Mouse (Mus musculus): ENCODE data around the gene Fars2. TPM values are rescaled to one million over a fixed set of nuclear protein-coding genes. Genes with fewer than 3 reads are reported as not detected.

The Fars2 gene
- polyA plus RNA-seq, 1 experiment from 2014 or later, result 24.6 TPM

GRCm38 (mm10) chr13:36612785-36613750, 495.9 kb downstream of the Fars2 start:
- Histone ChIP-seq H3K9me3 (replicated peaks) (no peaks in the 10 kb centered on the region), H3K27me3 (replicated peaks) (no peaks in the 10 kb centered on the region), H3K4me1 (peaks cover 15% of the 10 kb centered on the region), H3K4me2 (peak overlapping the region; percentile 46), H3K36me3 (no peaks in the 10 kb centered on the region), H3K9ac (replicated peaks) (no peak overlapping the region), H3K4me3 (replicated peaks) (peak overlapping the region; percentile 20), H3K27ac (replicated peaks) (peak overlapping the region; percentile 76)
- WGBS, result 43% methylated on average over 23 of the region's 23 CpGs
- peak; percentile 90 for ATAC-seq (ENCODE audit: low FRiP score)

GRCm38 (mm10) chr13:36620498-36621332, 503.5 kb downstream of the Fars2 start:
- no peak overlapping the region for H3K27ac ChIP-seq (replicated peaks)
- H3K4me2 ChIP-seq, result no peak overlapping the region
- H3K4me3 ChIP-seq (replicated peaks), result no peak overlapping the region
- no peaks in the 10 kb centered on the region for H3K27me3 ChIP-seq (replicated peaks)
- no peak for ATAC-seq (ENCODE audit: low FRiP score)
- H3K9ac ChIP-seq (replicated peaks), result no peak overlapping the region
- 91% methylated on average over 10 of the region's 10 CpGs for WGBS
- no peaks in the 10 kb centered on the region for H3K36me3 ChIP-seq
- no peaks in the 10 kb centered on the region for H3K9me3 ChIP-seq (replicated peaks)
- H3K4me1 ChIP-seq, result no peaks in the 10 kb centered on the region

- no peaks in the 10 kb centered on the region for H3K4me1 ChIP-seq
- no peak for ATAC-seq (ENCODE audit: low FRiP score)
- no peaks in the 10 kb centered on the region for H3K9me3 ChIP-seq (replicated peaks)
- H3K4me2 ChIP-seq, result no peak overlapping the region
- H3K4me3 ChIP-seq (replicated peaks), result no peak overlapping the region
- no peaks in the 10 kb centered on the region for H3K36me3 ChIP-seq
- 88% methylated on average over 1 of the region's 1 CpGs for WGBS
- H3K27me3 ChIP-seq (replicated peaks), result no peaks in the 10 kb centered on the region
- no peak overlapping the region for H3K9ac ChIP-seq (replicated peaks)
- H3K27ac ChIP-seq (replicated peaks), result no peak overlapping the region
These were observed 504.1 kb downstream of the Fars2 start for GRCm38 (mm10) chr13:36621333-36621659.

- Histone ChIP-seq H3K4me2 (no peak overlapping the region), H3K27ac (replicated peaks) (no peak overlapping the region), H3K4me1 (no peaks in the 10 kb centered on the region), H3K4me3 (replicated peaks) (no peak overlapping the region), H3K27me3 (replicated peaks) (no peaks in the 10 kb centered on the region), H3K9me3 (replicated peaks) (no peaks in the 10 kb centered on the region), H3K9ac (replicated peaks) (no peak overlapping the region), H3K36me3 (no peaks in the 10 kb centered on the region)
- WGBS, result 91% methylated on average over 1 of the region's 1 CpGs
- no peak for ATAC-seq (ENCODE audit: low FRiP score)
These were observed 506.3 kb downstream of the Fars2 start for GRCm38 (mm10) chr13:36623556-36623955.

GRCm38 (mm10) chr13:36629154-36629553, 511.9 kb downstream of the Fars2 start:
- no peak for ATAC-seq (ENCODE audit: low FRiP score)
- WGBS, result 88% methylated on average over 1 of the region's 1 CpGs
- H3K4me2 ChIP-seq, result no peak overlapping the region
- H3K9me3 ChIP-seq (replicated peaks), result no peaks in the 10 kb centered on the region
- no peak overlapping the region for H3K27ac ChIP-seq (replicated peaks)
- no peaks in the 10 kb centered on the region for H3K36me3 ChIP-seq
- H3K4me3 ChIP-seq (replicated peaks), result no peak overlapping the region
- no peaks in the 10 kb centered on the region for H3K4me1 ChIP-seq
- H3K9ac ChIP-seq (replicated peaks), result no peak overlapping the region
- no peaks in the 10 kb centered on the region for H3K27me3 ChIP-seq (replicated peaks)

GRCm38 (mm10) chr13:36648257-36648656, 531.0 kb downstream of the Fars2 start:
- H3K9ac ChIP-seq (replicated peaks), result no peak overlapping the region
- H3K9me3 ChIP-seq (replicated peaks), result no peaks in the 10 kb centered on the region
- H3K4me2 ChIP-seq, result no peak overlapping the region
- no peaks in the 10 kb centered on the region for H3K36me3 ChIP-seq
- no peak overlapping the region for H3K27ac ChIP-seq (replicated peaks)
- ATAC-seq (ENCODE audit: low FRiP score), result no peak
- no peaks in the 10 kb centered on the region for H3K4me1 ChIP-seq
- H3K27me3 ChIP-seq (replicated peaks), result no peaks in the 10 kb centered on the region
- WGBS, result 53% methylated on average over 7 of the region's 7 CpGs
- no peak overlapping the region for H3K4me3 ChIP-seq (replicated peaks)

- Histone ChIP-seq H3K27ac (replicated peaks) (no peak overlapping the region), H3K36me3 (no peaks in the 10 kb centered on the region), H3K9ac (replicated peaks) (no peak overlapping the region), H3K4me1 (no peaks in the 10 kb centered on the region), H3K4me3 (replicated peaks) (no peak overlapping the region), H3K27me3 (replicated peaks) (no peaks in the 10 kb centered on the region), H3K4me2 (no peak overlapping the region), H3K9me3 (replicated peaks) (no peaks in the 10 kb centered on the region)
- no peak for ATAC-seq (ENCODE audit: low FRiP score)
- WGBS, result 77% methylated on average over 3 of the region's 3 CpGs
These were observed 537.0 kb downstream of the Fars2 start for GRCm38 (mm10) chr13:36654251-36654650.

- 88% methylated on average over 1 of the region's 1 CpGs for WGBS
- H3K9me3 ChIP-seq (replicated peaks), result no peaks in the 10 kb centered on the region
- H3K9ac ChIP-seq (replicated peaks), result no peak overlapping the region
- H3K36me3 ChIP-seq, result no peaks in the 10 kb centered on the region
- no peak overlapping the region for H3K27ac ChIP-seq (replicated peaks)
- H3K4me2 ChIP-seq, result no peak overlapping the region
- no peaks in the 10 kb centered on the region for H3K4me1 ChIP-seq
- no peaks in the 10 kb centered on the region for H3K27me3 ChIP-seq (replicated peaks)
- no peak overlapping the region for H3K4me3 ChIP-seq (replicated peaks)
- no peak for ATAC-seq (ENCODE audit: low FRiP score)
These were observed 562.1 kb downstream of the Fars2 start for GRCm38 (mm10) chr13:36679345-36679744.

- Histone ChIP-seq H3K4me3 (replicated peaks) (no peak overlapping the region), H3K9ac (replicated peaks) (no peak overlapping the region), H3K4me2 (no peak overlapping the region), H3K36me3 (no peaks in the 10 kb centered on the region), H3K27ac (replicated peaks) (no peak overlapping the region), H3K9me3 (replicated peaks) (no peaks in the 10 kb centered on the region), H3K27me3 (replicated peaks) (no peaks in the 10 kb centered on the region), H3K4me1 (no peaks in the 10 kb centered on the region)
- no peak for ATAC-seq (ENCODE audit: low FRiP score)
- WGBS, result 89% methylated on average over 8 of the region's 8 CpGs
These were observed 563.6 kb downstream of the Fars2 start for GRCm38 (mm10) chr13:36680690-36681355.

- ATAC-seq (ENCODE audit: low FRiP score), result no peak
- Histone ChIP-seq H3K4me3 (replicated peaks) (no peak overlapping the region), H3K4me1 (no peaks in the 10 kb centered on the region), H3K4me2 (no peak overlapping the region), H3K36me3 (no peaks in the 10 kb centered on the region), H3K27me3 (replicated peaks) (no peaks in the 10 kb centered on the region), H3K9ac (replicated peaks) (no peak overlapping the region), H3K9me3 (replicated peaks) (no peaks in the 10 kb centered on the region), H3K27ac (replicated peaks) (no peak overlapping the region)
- WGBS, result 86% methylated on average over 4 of the region's 4 CpGs
These were observed 566.4 kb downstream of the Fars2 start for GRCm38 (mm10) chr13:36683581-36683980.

GRCm38 (mm10) chr13:36695516-36696201, 578.4 kb downstream of the Fars2 start:
- Histone ChIP-seq H3K27ac (replicated peaks) (no peak overlapping the region), H3K4me3 (replicated peaks) (no peak overlapping the region), H3K36me3 (no peaks in the 10 kb centered on the region), H3K9me3 (replicated peaks) (no peaks in the 10 kb centered on the region), H3K4me2 (no peak overlapping the region), H3K27me3 (replicated peaks) (no peaks in the 10 kb centered on the region), H3K9ac (replicated peaks) (no peak overlapping the region), H3K4me1 (no peaks in the 10 kb centered on the region)
- 68% methylated on average over 7 of the region's 7 CpGs for WGBS
- no peak for ATAC-seq (ENCODE audit: low FRiP score)
